Mouse (Mus musculus) bone marrow macrophage, adult 2 months (primary cell): ENCODE results near the gene S100a2. TPM values are rescaled to one million over a fixed set of nuclear protein-coding genes. Genes with fewer than 3 reads are reported as not detected.

Source experiments
- H3K27ac ChIP-seq: 2 replicates; pipeline ENCODE4 v1.5.1; 2012; ENCODE audit warnings: low read depth, low read length; ENCODE audit not compliant: insufficient read depth
- H3K4me1 ChIP-seq: 2 replicates; pipeline ENCODE4 v1.6.1; 2012; ENCODE audit warnings: low read length; ENCODE audit not compliant: control insufficient read depth, insufficient read depth
- H3K4me3 ChIP-seq: 2 replicates; pipeline ENCODE4 v1.5.1; 2012; ENCODE audit warnings: mild to moderate bottlenecking, low read length, moderate library complexity; ENCODE audit not compliant: insufficient read depth
- CTCF ChIP-seq: IDR thresholded peaks from 2 replicates; pipeline ENCODE4 v1.5.1; 2012; ENCODE audit warnings: low read depth, mild to moderate bottlenecking, low read length, moderate library complexity
- POLR2A ChIP-seq: IDR thresholded peaks from 2 replicates; pipeline ENCODE4 v1.6.1; 2012; ENCODE audit warnings: mild to moderate bottlenecking, low read depth, low read length, borderline replicate concordance
- polyA plus RNA-seq: library from polyadenylated mRNA; stranded (reverse); fragments of >200 nt; gene quantifications from 2 replicates; pipeline ENCODE4 v1.2.4, GENCODE M21; 2012; ENCODE audit not compliant: missing spikeins, insufficient read depth, insufficient read length

S100a2 gene
- polyA plus RNA-seq, 1 experiment, result not detected

GRCm38 (mm10) chr3:90605736-90606135 is 15.7 kb downstream of the S100a2 start:
- Histone ChIP-seq H3K4me1 (peaks cover 57% of the 10 kb centered on the region), H3K4me3 (no peak overlapping the region), H3K27ac (no peak overlapping the region)
- no peak for TF ChIP-seq POLR2A
- no peak for TF ChIP-seq CTCF

GRCm38 (mm10) chr3:90606185-90606584 is 16.1 kb downstream of the S100a2 start:
- TF ChIP-seq CTCF (no peak), POLR2A (no peak)
- Histone ChIP-seq H3K4me3 (no peak overlapping the region), H3K4me1 (peaks cover 53% of the 10 kb centered on the region), H3K27ac (no peak overlapping the region)

GRCm38 (mm10) chr3:90607361-90607760 is 17.3 kb downstream of the S100a2 start:
- no peak overlapping the region for H3K27ac ChIP-seq
- peaks cover 59% of the 10 kb centered on the region for H3K4me1 ChIP-seq
- TF ChIP-seq POLR2A (no peak), CTCF (no peak)
- H3K4me3 ChIP-seq, result no peak overlapping the region

- Histone ChIP-seq H3K4me3 (no peak within 1 kb of the TSS), H3K27ac (no peak within 1 kb of the TSS), H3K4me1 (peaks cover 54% of the 10 kb centered on the region)
- TF ChIP-seq POLR2A (no peak), CTCF (no peak)
Measured at GRCm38 (mm10) chr3:90608223-90608622, 18.2 kb downstream of the S100a2 start, which contains the start of gene S100a5. Gene S100a5, plus strand, starts transcription at chr3:90608523.

- no peak for TF ChIP-seq POLR2A
- no peak for TF ChIP-seq CTCF
- no peak overlapping the region for H3K4me3 ChIP-seq
- peaks cover 54% of the 10 kb centered on the region for H3K4me1 ChIP-seq
- H3K27ac ChIP-seq, result no peak overlapping the region
Measured at GRCm38 (mm10) chr3:90609102-90609501, 19.1 kb downstream of the S100a2 start.

- Histone ChIP-seq H3K27ac (no peak overlapping the region), H3K4me1 (peaks cover 45% of the 10 kb centered on the region)
- TF ChIP-seq CTCF (0 out of 2 replicates have a peak, but pooled peaks have one; percentile 9), POLR2A (no peak)
Measured at GRCm38 (mm10) chr3:90611494-90611893, 21.4 kb downstream of the S100a2 start.

GRCm38 (mm10) chr3:90612061-90612460 is 22.0 kb downstream of the S100a2 start:
- H3K27ac ChIP-seq, result peak overlapping the region; percentile 18; the same call in 1 of the 2 replicates
- TF ChIP-seq CTCF (no peak), POLR2A (no peak)

More at GRCm38 (mm10) chr3:90611494-90611893, 21.4 kb downstream of the S100a2 start:
- H3K4me3 ChIP-seq, result no peak overlapping the region

GRCm38 (mm10) chr3:90612728-90613291 is 22.8 kb downstream of the S100a2 start, which contains the start of gene S100a6:
Gene S100a6, plus strand, starts transcription at chr3:90612882.
- H3K4me3 ChIP-seq, result peak within 1 kb of the TSS; percentile 60
- peaks cover 43% of the 10 kb centered on the region for H3K4me1 ChIP-seq
- peak within 1 kb of the TSS; percentile 36 for H3K27ac ChIP-seq
- TF ChIP-seq CTCF, result peak; percentile 43
- no peak for TF ChIP-seq POLR2A

More at GRCm38 (mm10) chr3:90612061-90612460, 22.0 kb downstream of the S100a2 start:
- H3K4me1 ChIP-seq, result peaks cover 45% of the 10 kb centered on the region
- no peak overlapping the region for H3K4me3 ChIP-seq

GRCm38 (mm10) chr3:90613461-90614147 is 23.6 kb downstream of the S100a2 start:
- TF ChIP-seq POLR2A (no peak), CTCF (no peak)
- H3K27ac ChIP-seq, result peak overlapping the region; percentile 36
- H3K4me1 ChIP-seq, result peaks cover 36% of the 10 kb centered on the region
- peak overlapping the region; percentile 60 for H3K4me3 ChIP-seq

- TF ChIP-seq POLR2A (no peak), CTCF (no peak)
- Histone ChIP-seq H3K4me3 (peak overlapping the region; percentile 60), H3K27ac (no peak overlapping the region), H3K4me1 (peaks cover 32% of the 10 kb centered on the region)
Measured at GRCm38 (mm10) chr3:90614148-90614530, 24.1 kb downstream of the S100a2 start.
